In genomic region chrX:134746459-134746858, GRCm38 (mm10) we compare ENCODE assay signal across 9 mouse cellular contexts. TPM values are rescaled to one million over a fixed set of nuclear protein-coding genes. Genes with fewer than 3 reads are reported as not detected.
DNase-seq lines count a peak whose midpoint lies in the region; ATAC-seq lines count a peak whose summit lies in the region.
"Had no signal": no experiment of that assay in that cellular context is flagged by ENCODE, and none has a peak within 500 bp of the region (broad histone marks: within the 10 kb centered on the region; RNA-seq: fewer than 3 reads in every experiment).

No protein-coding gene starts in this region.

- H3K4me2 ChIP-seq in forebrain, embryonic 11.5 days (ENCODE audit: low read depth, low read length, severe bottlenecking) = no peak overlapping the region
- no peak overlapping the region for H3K4me2 ChIP-seq in forebrain, embryonic 15.5 days (replicated peaks)
- H3K4me2 ChIP-seq in forebrain, embryonic 14.5 days (ENCODE audit: low read length) = no peak overlapping the region
- no peak overlapping the region for H3K4me2 ChIP-seq in stomach, embryonic 16.5 days (ENCODE audit: low read depth, low read length)

- no peaks in the 10 kb centered on the region for H3K36me3 ChIP-seq in forebrain, embryonic 11.5 days (ENCODE audit: control insufficient read depth, insufficient read depth, low read length)
- H3K36me3 ChIP-seq in forebrain, embryonic 15.5 days = no peaks in the 10 kb centered on the region
- no peaks in the 10 kb centered on the region for H3K36me3 ChIP-seq in forebrain, embryonic 14.5 days (ENCODE audit: control insufficient read depth, insufficient read depth, low read length)
- no peaks in the 10 kb centered on the region for H3K36me3 ChIP-seq in stomach, embryonic 16.5 days (ENCODE audit: control insufficient read depth, insufficient read depth, low read length)

- H3K4me3 ChIP-seq in forebrain, embryonic 11.5 days (ENCODE audit: low read depth, low read length) = no peak overlapping the region
- no peak overlapping the region for H3K4me3 ChIP-seq in forebrain, embryonic 15.5 days
- H3K4me3 ChIP-seq in forebrain, embryonic 14.5 days (ENCODE audit: low read depth, low read length) = no peak overlapping the region
- H3K4me3 ChIP-seq in stomach, embryonic 16.5 days (replicated peaks; ENCODE audit: low read length) = no peak overlapping the region

- no peak overlapping the region for H3K27ac ChIP-seq in forebrain, embryonic 11.5 days (ENCODE audit: low read depth, low read length)
- no peak overlapping the region for H3K27ac ChIP-seq in forebrain, embryonic 15.5 days (replicated peaks)
- H3K27ac ChIP-seq in forebrain, embryonic 14.5 days (ENCODE audit: low read depth, low read length) = no peak overlapping the region
- H3K27ac ChIP-seq in stomach, embryonic 16.5 days (ENCODE audit: low read length) = no peak overlapping the region

- 0 out of 2 replicates have a peak, but pooled peaks cover 3% of the 10 kb centered on the region for H3K27me3 ChIP-seq in forebrain, embryonic 11.5 days (ENCODE audit: control insufficient read depth, insufficient read depth, low read length)
- H3K27me3 ChIP-seq in forebrain, embryonic 15.5 days = no peaks in the 10 kb centered on the region
- no peaks in the 10 kb centered on the region for H3K27me3 ChIP-seq in forebrain, embryonic 14.5 days (replicated peaks; ENCODE audit: control insufficient read depth, insufficient read depth, low read length)
- peaks cover 4% of the 10 kb centered on the region; the same call in 1 of the 2 replicates for H3K27me3 ChIP-seq in stomach, embryonic 16.5 days (ENCODE audit: control insufficient read depth, insufficient read depth, low read length)

- no peaks in the 10 kb centered on the region for H3K4me1 ChIP-seq in forebrain, embryonic 11.5 days (replicated peaks; ENCODE audit: control insufficient read depth, insufficient read depth, low read length)
- H3K4me1 ChIP-seq in forebrain, embryonic 15.5 days = peaks cover 8% of the 10 kb centered on the region
- H3K4me1 ChIP-seq in forebrain, embryonic 14.5 days (ENCODE audit: control insufficient read depth, insufficient read depth, low read length) = no peaks in the 10 kb centered on the region
- H3K4me1 ChIP-seq in stomach, embryonic 16.5 days (ENCODE audit: control insufficient read depth, insufficient read depth, low read length) = peaks cover 4% of the 10 kb centered on the region; the same call in 1 of the 2 replicates

- H3K9ac ChIP-seq in forebrain, embryonic 11.5 days (ENCODE audit: low read length) = no peak overlapping the region
- no peak overlapping the region for H3K9ac ChIP-seq in forebrain, embryonic 15.5 days (replicated peaks)
- H3K9ac ChIP-seq in forebrain, embryonic 14.5 days (ENCODE audit: low read length) = no peak overlapping the region
- H3K9ac ChIP-seq in stomach, embryonic 16.5 days (ENCODE audit: low read length) = no peak overlapping the region

- DNase-seq in forebrain, embryonic 11.5 days (ENCODE audit: low spot score) = peak; percentile 63
- DNase-seq in 416B (ENCODE audit: low read depth) = peak; percentile 63
- peak; percentile 40 to 48 for DNase-seq in adrenal gland, postnatal 36 days
- peak; percentile 56 for DNase-seq in forebrain, embryonic 14.5 days (ENCODE audit: low spot score)
- DNase-seq in kidney, postnatal 10 days = peak; percentile 54
- DNase-seq in lung, postnatal 25 days (ENCODE audit: low spot score) = peak; percentile 16

- WGBS in forebrain, embryonic 11.5 days = 30% methylated on average over 5 of the region's 5 CpGs
- 41% methylated on average over 5 of the region's 5 CpGs for WGBS in forebrain, embryonic 15.5 days
- 52% methylated on average over 5 of the region's 5 CpGs for WGBS in forebrain, embryonic 14.5 days
- 34% methylated on average over 5 of the region's 5 CpGs for WGBS in stomach, embryonic 16.5 days

- no peaks in the 10 kb centered on the region for H3K9me3 ChIP-seq in forebrain, embryonic 11.5 days (ENCODE audit: control insufficient read depth, low read length)
- no peaks in the 10 kb centered on the region for H3K9me3 ChIP-seq in forebrain, embryonic 15.5 days
- no peaks in the 10 kb centered on the region for H3K9me3 ChIP-seq in forebrain, embryonic 14.5 days (replicated peaks; ENCODE audit: control insufficient read depth, low read length)
- no peaks in the 10 kb centered on the region for H3K9me3 ChIP-seq in stomach, embryonic 16.5 days (replicated peaks; ENCODE audit: control insufficient read depth, low read length)

- ATAC-seq in forebrain, embryonic 11.5 days (replicated peaks; ENCODE audit: low FRiP score) = 0 out of 2 replicates have a peak, but pooled peaks have one; percentile 9
- ATAC-seq in forebrain, embryonic 15.5 days (replicated peaks) = no peak
- no peak; the same call in 1 of the 2 replicates for ATAC-seq in forebrain, embryonic 14.5 days
- ATAC-seq in stomach, embryonic 16.5 days (ENCODE audit: insufficient read depth, low FRiP score) = peak; percentile 49; the same call in 1 of the 2 replicates
- ATAC-seq: Patski had no signal

RNA-seq across cellular contexts. Expression of gene Armcx6, which starts 4.8 kb away (rescaled TPM):
- 16.8 and 17.1 TPM in 2 replicates for polyA plus RNA-seq in forebrain, embryonic 11.5 days (2014; fragmentation: Nextera tagmentation; extraction: Ambion mirVana)
- 30.2 and 33.2 TPM in 2 replicates for polyA plus RNA-seq in forebrain, embryonic 15.5 days (2015; fragmentation: Nextera tagmentation; extraction: Ambion mirVana)
- 10 to 100 TPM; 14.4 to 16.1 TPM for total RNA-seq in adrenal gland, postnatal 36 days (2021)
- polyA plus RNA-seq in forebrain, embryonic 14.5 days (2014; fragmentation: Nextera tagmentation; extraction: Ambion mirVana) = 25.7 and 28.9 TPM in 2 replicates
- polyA plus RNA-seq in stomach, embryonic 16.5 days (2015; fragmentation: Nextera tagmentation; extraction: Ambion mirVana) = 20.8 and 23.9 TPM in 2 replicates

RNA-seq across cellular contexts. Expression of gene Armcx3, which starts 9.9 kb away (rescaled TPM):
- polyA plus RNA-seq in forebrain, embryonic 11.5 days (2014; fragmentation: Nextera tagmentation; extraction: Ambion mirVana) = 61.1 and 66.0 TPM in 2 replicates
- polyA plus RNA-seq in forebrain, embryonic 15.5 days (2015; fragmentation: Nextera tagmentation; extraction: Ambion mirVana) = 77.1 and 80.7 TPM in 2 replicates
- total RNA-seq in adrenal gland, postnatal 36 days (2021) = 10 to 100 TPM; 48.5 to 70.3 TPM
- polyA plus RNA-seq in forebrain, embryonic 14.5 days (2014; fragmentation: Nextera tagmentation; extraction: Ambion mirVana) = 70.3 and 79.9 TPM in 2 replicates
- 88.8 and 92.8 TPM in 2 replicates for polyA plus RNA-seq in stomach, embryonic 16.5 days (2015; fragmentation: Nextera tagmentation; extraction: Ambion mirVana)

RNA-seq across cellular contexts. Expression of gene Armcx1, which starts 28.7 kb away (rescaled TPM):
- polyA plus RNA-seq in forebrain, embryonic 11.5 days (2014; fragmentation: Nextera tagmentation; extraction: Ambion mirVana) = 40.5 and 42.8 TPM in 2 replicates
- 71.0 and 73.6 TPM in 2 replicates for polyA plus RNA-seq in forebrain, embryonic 15.5 days (2015; fragmentation: Nextera tagmentation; extraction: Ambion mirVana)
- 10 to 100 TPM; 18.6 to 20.4 TPM for total RNA-seq in adrenal gland, postnatal 36 days (2021)
- polyA plus RNA-seq in forebrain, embryonic 14.5 days (2014; fragmentation: Nextera tagmentation; extraction: Ambion mirVana) = 37.0 and 53.3 TPM in 2 replicates
- 51.6 TPM in 2 replicates for polyA plus RNA-seq in stomach, embryonic 16.5 days (2015; fragmentation: Nextera tagmentation; extraction: Ambion mirVana)
- polyA plus RNA-seq: Patski had no signal

Comparison
In these comparisons a context has a peak if more than half of its experiments do, and no peak if none do; other contexts are left out.
1. ATAC-seq: peak in forebrain, embryonic 11.5 days (single experiment) and stomach, embryonic 16.5 days (single experiment); none in forebrain, embryonic 15.5 days (single experiment) and forebrain, embryonic 14.5 days (single experiment).
2. Peak in every context shown above with its lines, with median percentiles within 50 percentile points of each other: DNase-seq.